ENCODE assay signal across 30 mouse cellular contexts in genomic region chr10:108075144-108075543, GRCm38 (mm10).
A peak's percentile ranks its signal among the peaks of the same experiment; 100 is the strongest.
DNase-seq lines count a peak whose midpoint lies in the region; ATAC-seq and TF ChIP-seq lines count a peak whose summit lies in the region.
"Had no signal": no experiment of that assay in that cellular context is flagged by ENCODE, and none has a peak within 500 bp of the region (broad histone marks: within the 10 kb centered on the region; RNA-seq: fewer than 3 reads in every experiment).

No protein-coding gene starts in this region.

- H3K4me2 ChIP-seq in heart, embryonic 14.5 days (ENCODE audit: low read length): peak overlapping the region; percentile 23; the same call in 1 of the 2 replicates
- H3K4me2 ChIP-seq in lung, postnatal 0 days (replicated peaks; ENCODE audit: low read depth, low read length): no peak overlapping the region
- H3K4me2 ChIP-seq: embryonic facial prominence, embryonic 15.5 days; forebrain, embryonic 13.5 days; hindbrain, embryonic 13.5 days; limb, embryonic 15.5 days; liver, embryonic 13.5 days; midbrain, embryonic 15.5 days; neural tube, embryonic 12.5 days had no signal

- no peaks in the 10 kb centered on the region for H3K27me3 ChIP-seq in heart, adult 2 months (ENCODE audit: control insufficient read depth, insufficient read depth, low read length)
- no peaks in the 10 kb centered on the region for H3K27me3 ChIP-seq in heart, embryonic 14.5 days (ENCODE audit: control insufficient read depth, insufficient read depth, low read length)
- H3K27me3 ChIP-seq in lung, postnatal 0 days (replicated peaks; ENCODE audit: insufficient read depth, low read length): no peaks in the 10 kb centered on the region
- H3K27me3 ChIP-seq: embryonic facial prominence, embryonic 15.5 days; forebrain, embryonic 13.5 days; hindbrain, embryonic 13.5 days; limb, embryonic 15.5 days; liver, embryonic 13.5 days; midbrain, embryonic 15.5 days; neural tube, embryonic 12.5 days had no signal

- no peak for ATAC-seq in heart, embryonic 14.5 days (ENCODE audit: insufficient number of reproducible peaks, insufficient read depth, low FRiP score, low read depth)
- no peak for ATAC-seq in lung, postnatal 0 days
- ATAC-seq: forebrain, embryonic 13.5 days; intestine, embryonic 16.5 days; midbrain, embryonic 15.5 days had no signal

- intact Hi-C loops in heart, adult 2 months (cut with DNase I): no loop called here
- intact Hi-C loops in heart, postnatal 14 days (cut with DNase I): no loop called here

- no peak overlapping the region for H3K4me3 ChIP-seq in heart, adult 2 months
- no peak overlapping the region for H3K4me3 ChIP-seq in heart, embryonic 14.5 days (ENCODE audit: control insufficient read depth in 1 of 2, insufficient read depth in 1 of 2, low read depth in 1 of 2, low read length in 2 of 2)
- H3K4me3 ChIP-seq in lung, postnatal 0 days (ENCODE audit: low read depth, low read length): no peak overlapping the region
- no peak overlapping the region for H3K4me3 ChIP-seq in lung, adult 2 months (replicated peaks; ENCODE audit: extremely low read depth, low read depth, low read length)
- H3K4me3 ChIP-seq: embryonic facial prominence, embryonic 10.5 days; embryonic facial prominence, embryonic 15.5 days; forebrain, embryonic 13.5 days; hindbrain, embryonic 13.5 days; limb, embryonic 15.5 days; liver, embryonic 13.5 days; midbrain, embryonic 15.5 days; neural tube, embryonic 12.5 days had no signal

- TF ChIP-seq EP300 in heart, adult 2 months (IDR thresholded peaks at IDR 0.05; ENCODE audit: insufficient read depth, low read depth, low read length): no peak
- TF ChIP-seq EP300 in lung, postnatal 0 days (IDR thresholded peaks at IDR 0.05): no peak

- H3K79me2 ChIP-seq in heart, adult 2 months (replicated peaks; ENCODE audit: control insufficient read depth, insufficient read depth, low read length): no peaks in the 10 kb centered on the region

- H3K9me3 ChIP-seq in heart, embryonic 14.5 days (ENCODE audit: control insufficient read depth, low read length): no peaks in the 10 kb centered on the region
- H3K9me3 ChIP-seq in lung, postnatal 0 days (ENCODE audit: low read length): no peaks in the 10 kb centered on the region
- H3K9me3 ChIP-seq: embryonic facial prominence, embryonic 10.5 days; embryonic facial prominence, embryonic 15.5 days; forebrain, embryonic 13.5 days; hindbrain, embryonic 13.5 days; limb, embryonic 15.5 days; liver, embryonic 13.5 days; midbrain, embryonic 15.5 days; neural tube, embryonic 12.5 days had no signal

- no peak for DNase-seq in heart, adult 2 months
- no peak for DNase-seq in heart, postnatal 4 days
- no peak for DNase-seq in heart, postnatal 14 days
- DNase-seq in lung, postnatal 0 days (ENCODE audit: low spot score): peak; percentile 13
- DNase-seq in lung, adult 2 months: no peak
- no peak for DNase-seq in natural killer cell, adult 2 months (ENCODE audit: low spot score in 2 of 2)
- DNase-seq: adrenal gland, postnatal 25 days; B cell, adult 2 months; cerebellum, adult 18-20 months; cerebellum, postnatal 10 days; heart, postnatal 10 days; kidney, adult 9 months; kidney, postnatal 10 days; layer of hippocampus, adult 9-11 months; liver, embryonic 13.5 days; lung, adult 18-20 months; lung, postnatal 14 days; right cerebral cortex, adult 18-20 months; thymus, adult 2 months; thymus, postnatal 36 days had no signal

- peaks cover 2% of the 10 kb centered on the region for H3K36me3 ChIP-seq in heart, adult 2 months (ENCODE audit: control insufficient read depth, insufficient read depth, low read length)
- no peaks in the 10 kb centered on the region for H3K36me3 ChIP-seq in heart, embryonic 14.5 days (ENCODE audit: control insufficient read depth, insufficient read depth, low read length)
- no peaks in the 10 kb centered on the region for H3K36me3 ChIP-seq in lung, postnatal 0 days (ENCODE audit: insufficient read depth, low read length)
- H3K36me3 ChIP-seq: embryonic facial prominence, embryonic 10.5 days; embryonic facial prominence, embryonic 15.5 days; hindbrain, embryonic 13.5 days; limb, embryonic 15.5 days; liver, embryonic 13.5 days; midbrain, embryonic 15.5 days; neural tube, embryonic 12.5 days had no signal

- no peak overlapping the region for H3K9ac ChIP-seq in heart, adult 2 months (ENCODE audit: low read depth, low read length)
- H3K9ac ChIP-seq in heart, embryonic 14.5 days (ENCODE audit: low read length): no peak overlapping the region
- no peak overlapping the region for H3K9ac ChIP-seq in lung, postnatal 0 days (replicated peaks; ENCODE audit: low read depth)
- H3K9ac ChIP-seq: embryonic facial prominence, embryonic 15.5 days; forebrain, embryonic 13.5 days; hindbrain, embryonic 13.5 days; limb, embryonic 15.5 days; liver, embryonic 13.5 days; midbrain, embryonic 15.5 days; neural tube, embryonic 12.5 days had no signal

- 28% methylated on average over 5 of the region's 5 CpGs for WGBS in heart, adult 2 months
- 44% methylated on average over 5 of the region's 5 CpGs for WGBS in heart, embryonic 14.5 days
- 56% methylated on average over 5 of the region's 5 CpGs for WGBS in lung, postnatal 0 days
- WGBS in lung, adult 2 months: 26% methylated on average over 5 of the region's 5 CpGs

- no peak for TF ChIP-seq CTCF in heart, adult 2 months (IDR thresholded peaks at IDR 0.05)
- TF ChIP-seq CTCF in lung, postnatal 0 days (IDR thresholded peaks at IDR 0.05): no peak
- no peak for TF ChIP-seq CTCF in lung, adult 2 months (IDR thresholded peaks at IDR 0.05; ENCODE audit: insufficient read depth, low read length)

- no peak for TF ChIP-seq POLR2A in heart, adult 2 months (IDR thresholded peaks at IDR 0.05; ENCODE audit: insufficient read depth, low read depth, low read length)
- TF ChIP-seq POLR2A in lung, adult 2 months (IDR thresholded peaks at IDR 0.05; ENCODE audit: borderline replicate concordance, extremely low read depth, low read depth, low read length): no peak

- peaks cover 3% of the 10 kb centered on the region for H3K4me1 ChIP-seq in heart, adult 2 months (ENCODE audit: control insufficient read depth, insufficient read depth, low read length)
- peaks cover 8 to 14% of the 10 kb centered on the region in 2 experiments; a peak in 3 of 4 replicates for H3K4me1 ChIP-seq in heart, embryonic 14.5 days (ENCODE audit: control insufficient read depth in 2 of 2, insufficient read depth in 2 of 2, low read length in 2 of 2)
- 0 out of 2 replicates have a peak, but pooled peaks cover 3% of the 10 kb centered on the region for H3K4me1 ChIP-seq in lung, postnatal 0 days (ENCODE audit: insufficient read depth, low read depth, low read length)
- peaks cover 2% of the 10 kb centered on the region for H3K4me1 ChIP-seq in lung, adult 2 months (ENCODE audit: control insufficient read depth, insufficient read depth, low read length)
- H3K4me1 ChIP-seq: embryonic facial prominence, embryonic 10.5 days; embryonic facial prominence, embryonic 15.5 days; forebrain, embryonic 13.5 days; limb, embryonic 15.5 days; neural tube, embryonic 12.5 days had no signal

- peak overlapping the region; percentile 4; the same call in 1 of the 2 replicates for H3K27ac ChIP-seq in heart, adult 2 months
- no peak overlapping the region for H3K27ac ChIP-seq in heart, embryonic 14.5 days (replicated peaks in 1 of 2; ENCODE audit: control insufficient read depth in 1 of 2, insufficient read depth in 1 of 2, low read depth in 2 of 2, low read length in 2 of 2)
- no peak overlapping the region for H3K27ac ChIP-seq in lung, postnatal 0 days (ENCODE audit: low read length)
- H3K27ac ChIP-seq: embryonic facial prominence, embryonic 10.5 days; embryonic facial prominence, embryonic 15.5 days; forebrain, embryonic 13.5 days; hindbrain, embryonic 13.5 days; limb, embryonic 15.5 days; liver, embryonic 13.5 days; midbrain, embryonic 15.5 days; neural tube, embryonic 12.5 days; stomach, postnatal 0 days had no signal
